Mouse (Mus musculus) adrenal gland, adult 18-20 months (tissue): ENCODE results near the gene Hrh2. TPM values are rescaled to one million over a fixed set of nuclear protein-coding genes. Genes with fewer than 3 reads are reported as not detected.

ENCODE experiments used
- DNase-seq, 2 experiments: peaks; one replicate each; pipeline ENCODE4 v3.0.0; 2021 to 2022; ENCODE audit warnings: low spot score in 2 of 2
- long read RNA-seq, 2 experiments: library from polyadenylated mRNA; stranded (forward); transcript quantifications; one replicate each; pipeline ENCODE4 v2.0.0; 2021
- total RNA-seq, 2 experiments: library from RNA; stranded (reverse); gene quantifications; 1 replicate in 1 of 2; 2 replicates in 1 of 2; pipeline ENCODE4 v1.2.3; 2021

The Hrh2 gene
- under 1 TPM; 0.13 to 0.42 TPM for total RNA-seq
- long read RNA-seq, experiment 1, partial matches to known transcripts, result 0 of 1 reads
- long read RNA-seq, experiment 1, other reads (novel, unspliced or antisense), result 0 of 1 reads
- long read RNA-seq, experiment 2, result 0 reads

DNA sequence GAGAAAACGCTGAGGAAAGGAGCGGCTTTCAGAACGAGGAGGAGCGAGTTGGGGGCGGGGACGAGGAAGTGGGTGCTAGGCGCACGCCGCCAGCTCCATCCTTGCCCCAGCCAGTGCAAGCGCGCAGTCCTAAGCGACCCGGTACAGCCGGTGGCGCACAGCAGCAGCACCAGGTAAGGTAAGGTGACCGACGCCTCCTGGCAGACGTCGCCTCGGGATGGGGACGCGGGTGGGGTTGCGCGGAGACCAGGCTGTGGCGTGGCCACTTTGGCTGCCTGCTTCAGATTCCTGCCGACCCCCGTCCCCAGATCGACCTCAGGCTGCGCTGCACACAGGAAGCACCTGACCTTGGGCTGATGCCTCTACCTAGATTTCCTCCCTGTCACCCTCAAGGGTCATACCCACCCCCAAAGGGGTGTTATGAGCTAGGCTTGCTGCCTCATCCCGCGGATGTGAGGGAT lies at the start of gene Hrh2:
TSS of gene Hrh2 (plus strand) at position 109 of the 461 bp plus-strand sequence.
- no peak for DNase-seq

GRCm38 (mm10) chr13:54143788-54144187 lies 48.1 kb upstream of the Hrh2 start:
- no peak for DNase-seq

- no peak for DNase-seq
Observed at GRCm38 (mm10) chr13:54144624-54145023, 47.3 kb upstream of the Hrh2 start.

- DNase-seq, result no peak
Observed at GRCm38 (mm10) chr13:54147328-54147727, 44.6 kb upstream of the Hrh2 start.

GRCm38 (mm10) chr13:54152421-54152820 lies 39.5 kb upstream of the Hrh2 start:
- no peak for DNase-seq

- no peak for DNase-seq
Observed at GRCm38 (mm10) chr13:54152911-54153310, 39.0 kb upstream of the Hrh2 start.

GRCm38 (mm10) chr13:54153672-54154218 lies 38.2 kb upstream of the Hrh2 start:
- DNase-seq, result no peak

- DNase-seq, result no peak
Observed at GRCm38 (mm10) chr13:54155822-54156221, 36.1 kb upstream of the Hrh2 start.

DNA sequence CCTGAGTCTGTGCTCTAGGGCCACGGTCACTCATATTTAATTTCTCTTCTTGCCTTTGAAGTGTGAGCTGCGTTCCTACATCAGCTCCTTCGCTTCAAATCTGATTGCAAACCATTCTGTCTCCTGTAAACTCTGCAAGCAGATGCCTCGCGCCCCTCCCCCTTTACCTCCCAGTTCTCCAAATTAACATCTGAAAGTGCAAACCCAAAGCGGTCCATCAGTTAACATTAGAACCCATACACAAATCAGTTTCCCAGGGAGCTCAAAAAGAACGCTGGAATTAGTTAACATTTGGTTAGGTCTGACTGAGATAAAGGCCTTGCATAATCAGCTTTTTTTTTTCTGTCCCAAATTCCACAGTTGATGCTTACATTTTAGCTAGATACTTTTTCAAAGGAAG lies 32.7 kb upstream of the Hrh2 start:
- DNase-seq, result no peak

DNA sequence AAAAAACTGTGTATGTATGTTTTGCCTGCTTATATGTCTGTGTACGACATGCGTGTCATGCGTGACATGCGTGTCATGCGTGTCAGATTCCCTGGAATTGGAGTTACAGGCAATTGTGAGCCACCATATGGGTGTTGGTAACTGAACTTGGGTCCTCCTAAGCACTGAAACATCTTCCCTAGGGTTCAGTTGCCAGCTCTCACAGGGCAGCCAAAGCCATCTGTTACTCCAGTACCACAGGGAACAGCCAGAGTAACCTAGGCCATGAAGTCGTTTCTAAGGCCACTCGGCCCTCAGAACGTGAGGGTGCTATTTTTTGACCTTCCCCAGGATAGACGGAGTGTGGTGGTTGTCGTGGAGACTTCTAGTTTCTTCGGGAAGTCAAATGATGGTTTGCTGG lies 32.2 kb upstream of the Hrh2 start:
- no peak for DNase-seq

- no peak for DNase-seq
Observed at GRCm38 (mm10) chr13:54160546-54160945, 31.4 kb upstream of the Hrh2 start.

DNA sequence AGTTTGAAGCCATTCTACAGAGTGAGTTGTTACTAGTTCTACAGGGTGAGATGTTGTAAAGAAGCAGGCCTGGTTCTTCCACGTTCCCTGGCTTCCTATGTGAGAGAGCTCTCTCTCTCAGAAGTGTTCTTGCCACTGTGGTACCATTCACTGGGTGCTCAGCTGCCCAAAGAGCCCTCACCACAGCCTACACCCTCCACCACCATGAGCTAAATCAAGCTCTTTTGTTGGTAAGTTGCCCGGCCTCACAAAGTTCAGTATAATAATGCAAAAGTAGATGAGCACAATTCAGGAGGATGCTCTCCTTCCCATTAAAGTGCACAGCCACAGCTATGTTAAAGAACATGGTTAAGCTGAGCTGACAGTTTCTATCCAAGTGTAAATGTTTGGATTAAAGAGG lies 30.4 kb upstream of the Hrh2 start:
- no peak for DNase-seq

DNA sequence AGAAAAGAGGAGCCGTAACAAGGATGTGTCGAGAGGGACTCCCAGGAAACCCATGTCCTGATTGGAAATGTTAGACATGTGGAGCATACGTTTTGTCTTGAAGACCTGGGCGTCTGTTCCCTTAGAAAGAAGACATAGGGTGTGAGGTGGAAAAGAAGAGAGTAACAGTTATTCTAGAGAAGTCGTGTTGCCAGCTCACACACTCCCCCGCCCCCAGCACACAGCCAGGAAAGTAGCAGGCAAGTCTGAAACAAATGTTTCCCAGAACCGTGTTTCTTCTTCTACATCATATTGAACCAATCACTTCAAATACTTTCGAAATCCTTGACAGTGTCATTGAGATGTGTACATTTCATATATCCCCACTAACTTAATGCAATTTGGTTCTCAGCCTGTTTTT lies 28.6 kb upstream of the Hrh2 start:
- DNase-seq, result no peak

GRCm38 (mm10) chr13:54164462-54164861 lies 27.5 kb upstream of the Hrh2 start:
- no peak for DNase-seq

DNA sequence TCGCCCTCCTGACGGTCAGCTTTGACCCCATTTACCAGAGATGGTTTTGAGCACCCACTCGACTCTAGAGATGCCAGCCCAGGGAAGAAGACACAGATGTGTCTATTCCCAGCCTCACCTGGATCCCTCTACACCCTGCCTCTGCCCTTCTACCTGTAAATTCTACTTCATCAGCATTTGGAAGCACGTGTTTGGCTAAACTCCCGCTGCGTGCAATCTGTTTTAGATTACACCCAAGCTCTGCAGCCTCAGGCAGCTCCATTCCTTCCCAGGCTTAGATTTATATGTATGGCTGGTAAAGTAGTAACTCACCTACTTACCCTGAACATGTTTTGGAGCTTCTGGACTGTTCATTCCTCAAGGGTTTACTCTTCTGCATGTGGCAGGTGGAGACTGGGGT lies 26.9 kb upstream of the Hrh2 start:
- no peak for DNase-seq

- DNase-seq, result no peak
Observed at GRCm38 (mm10) chr13:54165765-54166164, 26.2 kb upstream of the Hrh2 start.

GRCm38 (mm10) chr13:54167036-54167435 lies 24.9 kb upstream of the Hrh2 start:
- DNase-seq, result no peak

DNA sequence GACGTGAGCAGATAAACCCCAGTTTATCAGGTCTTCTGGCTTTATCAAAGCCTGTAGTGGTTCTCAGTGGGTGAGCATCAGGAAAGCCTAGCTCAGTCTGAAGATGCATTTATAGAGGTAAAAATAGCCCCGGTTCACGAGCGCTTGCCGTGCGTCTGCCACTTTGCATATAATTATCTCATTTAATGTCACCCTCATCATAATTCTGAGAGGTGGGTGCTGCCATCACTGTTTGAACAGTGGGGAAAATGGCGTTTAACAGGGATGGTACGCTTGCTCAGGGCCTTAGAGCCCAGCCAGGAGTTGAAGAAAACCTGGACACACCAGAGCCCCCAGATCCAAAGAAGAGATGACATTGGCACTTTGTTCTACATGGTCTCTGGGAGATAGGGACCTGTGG lies 23.3 kb upstream of the Hrh2 start:
- no peak for DNase-seq

GRCm38 (mm10) chr13:54170288-54170687 lies 21.6 kb upstream of the Hrh2 start:
- no peak for DNase-seq

DNA sequence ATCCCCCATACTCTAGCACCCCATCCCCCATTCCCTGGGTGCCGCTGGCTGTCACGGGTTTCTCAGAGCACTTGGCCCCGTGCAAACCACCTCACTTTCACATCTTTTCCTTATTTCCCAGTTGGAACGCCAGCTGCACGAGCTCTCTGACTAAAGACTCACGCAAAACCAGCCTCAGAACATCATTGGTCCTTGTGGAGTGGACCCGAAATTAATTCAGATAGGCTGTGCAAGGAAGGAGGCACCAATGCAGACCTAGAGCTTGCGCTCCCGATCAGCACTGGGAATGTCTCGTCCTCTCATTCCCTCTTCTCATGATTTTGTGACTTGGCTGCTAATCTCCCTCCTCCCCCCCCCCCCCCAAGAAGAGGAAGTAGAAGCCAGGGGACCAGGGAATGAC lies 20.6 kb upstream of the Hrh2 start:
- no peak for DNase-seq

GRCm38 (mm10) chr13:54171761-54172160 lies 20.2 kb upstream of the Hrh2 start:
- peak in 1 of 2 experiments; percentile 16 for DNase-seq

- no peak for DNase-seq
Observed at GRCm38 (mm10) chr13:54173941-54174340, 18.0 kb upstream of the Hrh2 start.

GRCm38 (mm10) chr13:54174703-54175102 lies 17.2 kb upstream of the Hrh2 start:
- no peak for DNase-seq
